Mouse (Mus musculus) frontal cortex, adult (tissue): ENCODE data around the gene Rab17.

ENCODE experiments used
- ATAC-seq: cut with Nextera tagmentation; 2 replicates; pipeline ENCODE4 v1.9.2; 2017; ENCODE audit warnings: mild to moderate bottlenecking, moderate library complexity, mixed read lengths; ENCODE audit not compliant: low TSS enrichment

The Rab17 gene

GRCm38 (mm10) chr1:90928575-90928934 lies 40.9 kb downstream of the Rab17 start:
- peak; percentile 69; the same call in 1 of the 2 replicates for ATAC-seq

GRCm38 (mm10) chr1:90927929-90928574 lies 41.4 kb downstream of the Rab17 start:
- ATAC-seq: no peak

DNA sequence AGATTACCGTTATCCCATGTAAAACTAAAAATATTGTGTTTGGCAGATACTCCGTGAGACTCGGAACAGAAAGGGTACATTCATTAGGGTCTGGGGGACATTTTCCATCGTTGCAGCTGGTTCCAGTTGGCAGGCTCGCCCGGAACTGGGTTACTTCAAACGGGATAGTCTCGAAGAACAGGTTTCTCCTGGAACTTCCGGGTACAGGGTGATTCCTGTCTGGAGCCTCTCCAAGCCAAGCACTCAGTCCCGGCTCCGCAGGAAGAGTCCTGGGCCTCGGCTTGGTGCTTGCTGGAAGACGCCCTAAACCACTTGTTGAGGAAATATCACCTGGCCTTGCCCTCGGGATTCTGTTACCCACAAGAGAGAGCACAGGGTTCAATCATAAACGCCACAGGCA lies 42.2 kb downstream of the Rab17 start:
- ATAC-seq: no peak

DNA sequence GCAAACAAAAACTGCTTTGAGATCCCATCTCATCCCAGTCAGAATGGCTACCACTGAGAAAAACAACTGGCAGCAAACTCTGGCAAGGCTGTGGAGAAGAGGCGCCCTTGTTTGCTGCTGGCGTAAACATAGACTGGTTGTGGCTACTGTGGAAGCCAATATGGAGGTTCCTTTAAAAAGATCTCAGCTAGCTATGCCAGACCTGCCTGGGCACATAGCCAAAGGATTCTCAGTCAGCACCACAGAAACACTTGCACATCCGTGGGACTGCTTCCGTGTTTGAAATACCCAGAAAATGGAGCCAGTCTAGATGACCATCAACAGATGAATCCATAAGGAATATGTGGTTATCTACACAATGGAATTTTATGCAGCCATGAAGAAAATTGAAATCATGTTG lies 43.4 kb downstream of the Rab17 start:
- no peak; the same call in 1 of the 2 replicates for ATAC-seq

DNA sequence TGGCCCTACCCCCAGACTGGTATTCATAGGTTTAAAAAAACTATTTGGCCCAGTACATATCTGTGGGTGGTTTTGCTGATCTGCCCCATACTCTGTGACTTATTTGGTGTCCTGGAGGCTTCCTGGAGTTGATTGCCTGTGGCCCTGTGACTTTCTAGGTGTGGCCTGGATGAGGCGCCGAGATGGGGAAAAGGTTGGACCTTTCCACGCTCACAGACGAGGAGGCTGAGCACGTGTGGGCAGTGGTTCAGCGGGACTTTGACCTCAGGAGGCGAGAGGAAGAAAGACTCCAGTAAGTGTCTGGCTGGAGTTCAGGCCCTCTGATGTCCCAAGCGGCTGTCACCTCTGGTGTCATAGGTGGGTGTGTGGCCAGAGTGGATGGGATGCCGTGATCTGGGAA lies 47.8 kb downstream of the Rab17 start:
- ATAC-seq: no peak

DNA sequence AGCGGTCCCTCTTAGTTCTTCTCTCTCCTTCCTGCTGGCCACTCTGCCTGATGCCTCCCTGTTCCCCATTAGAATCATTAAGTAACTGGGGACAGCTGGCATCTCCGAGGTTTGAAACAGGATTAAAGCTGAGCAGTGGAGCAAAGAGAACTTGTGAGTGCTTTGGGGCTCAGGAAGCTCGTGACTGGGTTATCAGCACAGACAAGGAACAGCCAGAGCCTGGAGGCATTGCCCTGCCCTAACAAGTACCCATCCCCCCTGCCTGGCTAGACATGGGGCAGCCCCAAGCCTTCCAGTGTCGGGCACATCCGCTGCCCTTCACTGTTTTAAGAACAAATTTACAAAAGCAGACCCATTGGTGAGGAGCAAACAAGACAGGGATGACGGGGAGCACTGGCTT lies 52.0 kb downstream of the Rab17 start:
- no peak for ATAC-seq

GRCm38 (mm10) chr1:90914948-90915569 lies 54.4 kb downstream of the Rab17 start, which contains the start of gene Mlph:
Gene Mlph, plus strand, starts transcription at chr1:90915085.
- no peak for ATAC-seq

DNA sequence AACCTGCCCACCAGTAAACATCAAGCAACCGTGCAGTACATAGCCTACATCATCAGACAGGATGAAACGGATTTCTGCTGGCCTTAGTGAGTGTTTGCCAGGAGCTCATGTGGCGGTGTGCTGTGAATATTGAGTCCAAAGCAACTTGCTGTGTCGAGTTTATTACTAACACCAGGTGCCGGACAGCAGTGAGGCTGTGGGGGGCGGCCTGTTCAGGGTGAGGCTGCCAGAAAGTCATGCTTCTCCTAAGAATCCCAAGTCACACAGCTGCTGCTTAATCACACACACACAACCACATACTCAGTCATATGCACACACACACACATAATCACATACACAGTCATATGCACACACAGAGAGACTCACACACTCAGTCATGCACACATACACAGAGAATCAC lies 56.2 kb downstream of the Rab17 start:
- no peak for ATAC-seq

DNA sequence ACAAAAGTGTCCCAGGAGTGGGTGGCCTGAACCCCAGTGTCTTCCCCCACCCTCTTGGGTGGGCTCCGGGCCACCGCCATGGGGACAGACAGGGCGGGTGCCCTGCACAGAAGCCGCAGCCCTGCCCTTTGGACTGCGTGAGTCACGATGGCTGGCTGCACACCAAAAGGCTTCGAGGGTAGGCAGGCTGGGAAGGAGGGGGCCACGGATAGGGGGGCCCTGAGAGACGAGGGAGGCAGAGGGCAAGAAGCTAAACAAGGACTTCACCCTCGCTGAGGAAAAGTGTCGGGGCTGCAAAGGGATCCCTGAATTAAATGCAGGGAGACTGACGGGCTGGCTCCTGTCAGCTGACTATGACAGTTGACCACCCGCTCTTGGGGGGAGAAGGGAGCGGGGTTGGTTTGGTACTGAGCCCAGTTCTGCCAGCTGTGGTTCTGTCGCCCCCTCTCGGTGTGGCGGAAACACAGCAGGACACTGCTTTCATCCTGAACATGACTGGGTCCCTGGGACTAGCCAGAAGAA lies 59.8 kb downstream of the Rab17 start:
- ATAC-seq: no peak

- no peak for ATAC-seq
Observed at GRCm38 (mm10) chr1:90909161-90909560, 60.3 kb downstream of the Rab17 start.
